Mouse (Mus musculus): ENCODE measurements at regions not wholly inside any gene's neighbourhood (a gene's known extent, or its start where the extent isn't known, plus 50 kb on each side); places are given as distances from the start of the nearest gene placed in this dataset.

- DNase-seq = peak in 1 of 2 experiments; percentile 31
Observed at GRCm38 (mm10) chr9:25201671-25202070, 50.1 kb upstream of the Herpud2 start.
